Mouse (Mus musculus): ENCODE measurements around the gene Haus4. TPM values are rescaled to one million over a fixed set of nuclear protein-coding genes. Genes with fewer than 3 reads are reported as not detected.
A peak's percentile ranks its signal among the peaks of the same experiment; 100 is the strongest.

Haus4 gene
- polyA plus RNA-seq, 1 experiment from 2014 or later, result 12.9 TPM

- no peak for ATAC-seq
- Histone ChIP-seq H3K36me3 (ENCODE audit: control insufficient read depth, insufficient read depth, low read length) (no peaks in the 10 kb centered on the region), H3K27me3 (ENCODE audit: control insufficient read depth, insufficient read depth, low read depth, low read length) (no peaks in the 10 kb centered on the region), H3K4me2 (ENCODE audit: low read length) (no peak overlapping the region), H3K9me3 (replicated peaks; ENCODE audit: control insufficient read depth, low read length, poor library complexity, severe bottlenecking) (no peaks in the 10 kb centered on the region), H3K4me3 (ENCODE audit: low read depth, low read length) (no peak overlapping the region), H3K4me1 (ENCODE audit: control insufficient read depth, insufficient read depth, low read length) (peaks cover 9% of the 10 kb centered on the region), H3K27ac (ENCODE audit: low read length) (no peak overlapping the region), H3K9ac (ENCODE audit: low read depth, low read length) (no peak overlapping the region)
- 79% methylated on average over 8 of the region's 8 CpGs for WGBS
Observed at GRCm38 (mm10) chr14:54557330-54557729, 2.9 kb upstream of the Haus4 start.

GRCm38 (mm10) chr14:54553454-54553974 is 902 bp downstream of the Haus4 start:
- Histone ChIP-seq H3K4me2 (ENCODE audit: low read length) (peak overlapping the region; percentile 94), H3K9ac (ENCODE audit: low read depth, low read length) (peak overlapping the region; percentile 65), H3K4me3 (ENCODE audit: low read depth, low read length) (peak overlapping the region; percentile 64), H3K4me1 (ENCODE audit: control insufficient read depth, insufficient read depth, low read length) (peaks cover 9% of the 10 kb centered on the region), H3K27me3 (ENCODE audit: control insufficient read depth, insufficient read depth, low read depth, low read length) (no peaks in the 10 kb centered on the region), H3K36me3 (ENCODE audit: control insufficient read depth, insufficient read depth, low read length) (no peaks in the 10 kb centered on the region), H3K27ac (ENCODE audit: low read length) (no peak overlapping the region), H3K9me3 (replicated peaks; ENCODE audit: control insufficient read depth, low read length, poor library complexity, severe bottlenecking) (no peaks in the 10 kb centered on the region)
- no peak for ATAC-seq
- WGBS, result 3% methylated on average over 21 of the region's 21 CpGs

GRCm38 (mm10) chr14:54544703-54545102 is 9.7 kb downstream of the Haus4 start:
- Histone ChIP-seq H3K9me3 (replicated peaks; ENCODE audit: control insufficient read depth, low read length, poor library complexity, severe bottlenecking) (no peaks in the 10 kb centered on the region), H3K27me3 (ENCODE audit: control insufficient read depth, insufficient read depth, low read depth, low read length) (no peaks in the 10 kb centered on the region), H3K4me3 (ENCODE audit: low read depth, low read length) (no peak overlapping the region), H3K9ac (ENCODE audit: low read depth, low read length) (no peak overlapping the region), H3K4me2 (ENCODE audit: low read length) (no peak overlapping the region), H3K36me3 (ENCODE audit: control insufficient read depth, insufficient read depth, low read length) (no peaks in the 10 kb centered on the region), H3K27ac (ENCODE audit: low read length) (no peak overlapping the region), H3K4me1 (ENCODE audit: control insufficient read depth, insufficient read depth, low read length) (no peaks in the 10 kb centered on the region)
- no peak for ATAC-seq
- WGBS, result 94% methylated on average over 5 of the region's 5 CpGs

DNA sequence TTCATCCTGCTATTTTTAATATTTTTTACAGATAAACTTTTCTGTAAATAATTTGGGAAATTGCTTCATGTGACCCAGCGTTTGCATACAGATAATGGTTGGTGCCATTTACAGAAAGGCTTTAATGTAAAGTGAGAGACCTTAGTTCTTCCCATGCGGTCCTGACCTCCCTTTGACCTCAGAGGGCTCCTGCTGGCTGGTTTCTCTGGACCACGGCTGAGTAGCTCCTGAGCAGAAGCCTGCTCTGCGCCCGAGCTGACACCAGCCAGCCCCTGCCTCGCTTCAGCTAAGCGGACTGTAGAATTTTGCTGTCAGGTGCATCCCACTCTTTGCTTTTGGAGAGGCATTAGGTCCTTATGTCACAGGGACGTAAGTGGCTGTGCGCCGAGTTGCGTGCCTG is 13.6 kb downstream of the Haus4 start:
- Histone ChIP-seq H3K4me1 (ENCODE audit: control insufficient read depth, insufficient read depth, low read length) (no peaks in the 10 kb centered on the region), H3K27me3 (ENCODE audit: control insufficient read depth, insufficient read depth, low read depth, low read length) (no peaks in the 10 kb centered on the region), H3K9ac (ENCODE audit: low read depth, low read length) (no peak overlapping the region), H3K4me2 (ENCODE audit: low read length) (no peak overlapping the region), H3K9me3 (replicated peaks; ENCODE audit: control insufficient read depth, low read length, poor library complexity, severe bottlenecking) (no peaks in the 10 kb centered on the region), H3K4me3 (ENCODE audit: low read depth, low read length) (no peak overlapping the region), H3K36me3 (ENCODE audit: control insufficient read depth, insufficient read depth, low read length) (no peaks in the 10 kb centered on the region), H3K27ac (ENCODE audit: low read length) (no peak overlapping the region)
- WGBS, result 58% methylated on average over 11 of the region's 11 CpGs
- ATAC-seq, result no peak

GRCm38 (mm10) chr14:54538580-54538979 is 15.8 kb downstream of the Haus4 start:
- H3K4me1 ChIP-seq (ENCODE audit: control insufficient read depth, insufficient read depth, low read length), result no peaks in the 10 kb centered on the region
- H3K4me2 ChIP-seq (ENCODE audit: low read length), result no peak overlapping the region
- WGBS, result 78% methylated on average over 2 of the region's 2 CpGs

GRCm38 (mm10) chr14:54528446-54529111 is 25.8 kb downstream of the Haus4 start:
- H3K4me1 ChIP-seq (ENCODE audit: control insufficient read depth, insufficient read depth, low read length), result peaks cover 3% of the 10 kb centered on the region
- H3K9ac ChIP-seq (ENCODE audit: low read depth, low read length), result no peak overlapping the region
- ATAC-seq, result peak; percentile 63
- H3K9me3 ChIP-seq (replicated peaks; ENCODE audit: control insufficient read depth, low read length, poor library complexity, severe bottlenecking), result no peaks in the 10 kb centered on the region
- no peaks in the 10 kb centered on the region for H3K27me3 ChIP-seq (ENCODE audit: control insufficient read depth, insufficient read depth, low read depth, low read length)
- no peaks in the 10 kb centered on the region for H3K36me3 ChIP-seq (ENCODE audit: control insufficient read depth, insufficient read depth, low read length)
- no peak overlapping the region for H3K4me3 ChIP-seq (ENCODE audit: low read depth, low read length)
- H3K4me2 ChIP-seq (ENCODE audit: low read length), result no peak overlapping the region
- 22% methylated on average over 17 of the region's 17 CpGs for WGBS
- no peak overlapping the region for H3K27ac ChIP-seq (ENCODE audit: low read length)

More at GRCm38 (mm10) chr14:54538580-54538979, 15.8 kb downstream of the Haus4 start:
- Histone ChIP-seq H3K36me3 (ENCODE audit: control insufficient read depth, insufficient read depth, low read length) (no peaks in the 10 kb centered on the region), H3K9me3 (replicated peaks; ENCODE audit: control insufficient read depth, low read length, poor library complexity, severe bottlenecking) (no peaks in the 10 kb centered on the region), H3K27ac (ENCODE audit: low read length) (no peak overlapping the region), H3K4me3 (ENCODE audit: low read depth, low read length) (no peak overlapping the region), H3K27me3 (ENCODE audit: control insufficient read depth, insufficient read depth, low read depth, low read length) (no peaks in the 10 kb centered on the region), H3K9ac (ENCODE audit: low read depth, low read length) (no peak overlapping the region)
- no peak for ATAC-seq

DNA sequence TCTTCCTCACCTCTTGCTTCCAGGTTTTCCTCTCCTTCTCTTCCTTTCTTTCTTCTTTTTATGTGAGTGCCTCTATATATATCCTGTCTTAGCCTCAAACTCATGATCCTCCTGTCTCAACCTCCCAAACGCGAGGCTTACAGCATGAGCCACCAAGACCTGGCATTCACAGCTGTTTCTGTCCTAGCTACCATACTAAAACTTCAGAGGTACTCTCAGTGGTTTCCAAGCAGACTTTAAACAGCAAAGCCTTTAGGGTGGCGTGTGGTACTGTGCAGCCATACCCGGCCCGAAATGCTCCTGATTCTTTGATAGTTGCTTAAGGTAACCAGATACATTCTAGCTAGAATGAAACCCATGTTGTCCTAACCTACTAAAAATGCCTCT is 26.4 kb downstream of the Haus4 start:
- Histone ChIP-seq H3K9me3 (replicated peaks; ENCODE audit: control insufficient read depth, low read length, poor library complexity, severe bottlenecking) (no peaks in the 10 kb centered on the region), H3K4me1 (ENCODE audit: control insufficient read depth, insufficient read depth, low read length) (peaks cover 3% of the 10 kb centered on the region), H3K9ac (ENCODE audit: low read depth, low read length) (no peak overlapping the region), H3K27me3 (ENCODE audit: control insufficient read depth, insufficient read depth, low read depth, low read length) (no peaks in the 10 kb centered on the region), H3K27ac (ENCODE audit: low read length) (peak overlapping the region; percentile 81), H3K36me3 (ENCODE audit: control insufficient read depth, insufficient read depth, low read length) (no peaks in the 10 kb centered on the region), H3K4me2 (ENCODE audit: low read length) (peak overlapping the region; percentile 63), H3K4me3 (ENCODE audit: low read depth, low read length) (peak overlapping the region; percentile 42; the same call in 1 of the 2 replicates)
- 26% methylated on average over 5 of the region's 5 CpGs for WGBS
- peak; percentile 40 for ATAC-seq

- peak; percentile 91 for ATAC-seq
- Histone ChIP-seq H3K36me3 (ENCODE audit: control insufficient read depth, insufficient read depth, low read length) (no peaks in the 10 kb centered on the region), H3K4me3 (ENCODE audit: low read depth, low read length) (peak overlapping the region; percentile 42), H3K9ac (ENCODE audit: low read depth, low read length) (peak overlapping the region; percentile 74), H3K9me3 (replicated peaks; ENCODE audit: control insufficient read depth, low read length, poor library complexity, severe bottlenecking) (no peaks in the 10 kb centered on the region), H3K4me2 (ENCODE audit: low read length) (peak overlapping the region; percentile 63), H3K4me1 (ENCODE audit: control insufficient read depth, insufficient read depth, low read length) (peaks cover 3% of the 10 kb centered on the region), H3K27ac (ENCODE audit: low read length) (peak overlapping the region; percentile 81), H3K27me3 (ENCODE audit: control insufficient read depth, insufficient read depth, low read depth, low read length) (no peaks in the 10 kb centered on the region)
- WGBS, result 0% methylated on average over 18 of the region's 18 CpGs
Observed at GRCm38 (mm10) chr14:54527227-54528006, 27.0 kb downstream of the Haus4 start.

DNA sequence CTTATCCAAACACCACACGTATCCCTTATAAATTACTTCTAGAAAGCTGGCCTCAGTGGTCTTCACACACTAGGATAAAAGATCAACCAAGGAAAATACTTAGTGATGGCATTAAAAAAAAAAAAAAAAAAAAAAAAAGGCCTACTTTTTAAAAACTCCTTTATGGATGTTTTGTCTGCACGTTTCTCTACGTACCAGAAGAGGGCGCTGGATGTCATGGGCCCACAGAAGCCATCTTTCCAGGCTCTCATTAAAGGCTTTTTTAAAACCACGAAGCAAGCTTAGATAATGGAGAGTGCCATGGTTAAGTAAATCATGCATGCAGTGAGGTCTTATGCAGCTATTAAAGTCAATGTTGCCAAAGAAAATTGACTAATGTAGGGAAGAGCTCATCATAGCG is 30.8 kb downstream of the Haus4 start:
- 28% methylated on average over 6 of the region's 6 CpGs for WGBS
- Histone ChIP-seq H3K9ac (ENCODE audit: low read depth, low read length) (no peak overlapping the region), H3K36me3 (ENCODE audit: control insufficient read depth, insufficient read depth, low read length) (no peaks in the 10 kb centered on the region), H3K4me1 (ENCODE audit: control insufficient read depth, insufficient read depth, low read length) (peaks cover 6% of the 10 kb centered on the region), H3K27ac (ENCODE audit: low read length) (no peak overlapping the region), H3K9me3 (replicated peaks; ENCODE audit: control insufficient read depth, low read length, poor library complexity, severe bottlenecking) (no peaks in the 10 kb centered on the region), H3K27me3 (ENCODE audit: control insufficient read depth, insufficient read depth, low read depth, low read length) (no peaks in the 10 kb centered on the region), H3K4me2 (ENCODE audit: low read length) (no peak overlapping the region), H3K4me3 (ENCODE audit: low read depth, low read length) (no peak overlapping the region)
- no peak for ATAC-seq
